Mouse (Mus musculus): ENCODE measurements at regions not wholly inside any gene's neighbourhood (a gene's known extent, or its start where the extent isn't known, plus 50 kb on each side); places are given as distances from the start of the nearest gene placed in this dataset.

DNA sequence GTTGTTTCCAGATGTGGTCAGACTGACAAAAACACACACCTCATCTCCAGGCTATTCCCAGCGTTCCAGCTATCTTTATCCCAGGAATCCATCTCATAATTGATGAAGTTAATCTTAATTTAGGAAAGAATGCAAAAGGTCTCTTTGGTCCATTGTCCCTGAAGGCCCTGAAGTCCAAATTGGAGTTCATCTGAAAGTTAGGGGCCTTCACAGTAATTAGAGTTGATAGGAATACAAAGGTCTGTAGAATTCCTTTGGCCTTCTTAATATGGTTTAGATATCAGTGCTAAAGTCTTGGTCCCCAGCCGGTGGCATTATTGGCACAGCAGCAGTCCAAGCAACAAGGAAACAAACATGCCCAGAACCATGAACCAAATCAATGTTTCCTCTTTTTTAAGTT is 178.7 kb upstream of the Cdh5 start:
- Histone ChIP-seq H3K36me3 (ENCODE audit: insufficient read depth) (no peaks in the 10 kb centered on the region), H3K27ac (ENCODE audit: low read depth) (no peak overlapping the region), H3K9me3 (ENCODE audit: low read depth, low read length) (no peaks in the 10 kb centered on the region), H3K4me1 (ENCODE audit: insufficient read depth) (no peaks in the 10 kb centered on the region), H3K27me3 (ENCODE audit: insufficient read depth, low read length) (no peaks in the 10 kb centered on the region), H3K9ac (no peak overlapping the region), H3K4me2 (no peak overlapping the region), H3K4me3 (ENCODE audit: low read depth, low read length) (no peak overlapping the region)
- DNase-seq: no peak
- WGBS: 77% methylated on average over 2 of the region's 2 CpGs
- ATAC-seq (ENCODE audit: insufficient read depth): no peak
- TF ChIP-seq CTCF (IDR thresholded peaks at IDR 0.05; ENCODE audit: low read depth): no peak

DNA sequence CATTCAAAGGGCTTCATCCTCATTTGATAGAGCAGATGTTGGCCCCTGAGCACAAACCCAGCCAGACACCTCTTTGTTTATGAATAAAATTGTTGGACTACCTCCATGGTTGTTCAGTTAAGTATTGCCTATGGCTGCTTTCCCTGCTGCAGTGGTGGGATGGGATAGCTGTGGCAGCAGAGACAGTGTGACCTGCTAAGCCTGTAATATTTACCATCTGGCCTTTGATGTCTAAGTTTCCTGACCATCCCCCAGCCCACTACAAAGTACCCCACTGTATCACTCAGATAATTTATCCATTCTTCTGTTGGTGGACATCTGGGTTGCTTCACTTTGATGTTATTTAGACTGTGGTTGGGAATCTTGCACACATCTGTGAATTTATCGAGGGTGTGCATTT is 168.7 kb upstream of the Cdh5 start:
- H3K9me3 ChIP-seq (ENCODE audit: low read depth, low read length): no peaks in the 10 kb centered on the region
- peak; percentile 69 for DNase-seq
- peak; percentile 95 for ATAC-seq (ENCODE audit: insufficient read depth)
- H3K9ac ChIP-seq: no peak overlapping the region
- no peak for TF ChIP-seq CTCF (IDR thresholded peaks at IDR 0.05; ENCODE audit: low read depth)
- 23% methylated on average over 1 of the region's 1 CpGs for WGBS
- no peaks in the 10 kb centered on the region for H3K4me1 ChIP-seq (ENCODE audit: insufficient read depth)
- H3K4me2 ChIP-seq: no peak overlapping the region
- H3K27me3 ChIP-seq (ENCODE audit: insufficient read depth, low read length): no peaks in the 10 kb centered on the region
- no peak overlapping the region for H3K27ac ChIP-seq (ENCODE audit: low read depth)
- H3K36me3 ChIP-seq (ENCODE audit: insufficient read depth): no peaks in the 10 kb centered on the region
- H3K4me3 ChIP-seq (ENCODE audit: low read depth, low read length): no peak overlapping the region

DNA sequence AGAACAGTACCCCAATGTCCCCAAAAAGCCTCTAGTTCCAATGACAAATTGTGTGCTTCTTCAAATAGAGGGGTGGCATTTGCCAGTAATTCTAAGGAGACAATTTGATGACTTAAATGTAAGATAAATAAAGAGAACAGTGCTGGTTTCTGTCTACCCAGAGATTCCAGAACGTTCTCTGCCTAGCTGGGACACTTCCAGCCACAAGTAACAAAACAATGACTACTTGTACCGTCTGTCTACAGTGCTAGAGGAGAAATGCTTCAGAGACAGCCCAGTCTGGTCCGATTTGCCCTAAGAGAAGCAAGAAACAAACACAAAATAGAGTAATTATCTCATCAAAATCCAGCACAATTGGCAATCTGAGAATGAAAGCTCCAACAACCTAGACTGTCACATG is 164.9 kb upstream of the Cdh5 start:
- no peak overlapping the region for H3K4me3 ChIP-seq (ENCODE audit: low read depth, low read length)
- DNase-seq (no peak), ATAC-seq (ENCODE audit: insufficient read depth) (no peak)
- no peak overlapping the region for H3K9ac ChIP-seq
- no peaks in the 10 kb centered on the region for H3K27me3 ChIP-seq (ENCODE audit: insufficient read depth, low read length)
- 43% methylated on average over 3 of the region's 3 CpGs for WGBS
- TF ChIP-seq CTCF (IDR thresholded peaks at IDR 0.05; ENCODE audit: low read depth): no peak
- H3K4me1 ChIP-seq (ENCODE audit: insufficient read depth): 0 out of 2 replicates have a peak, but pooled peaks cover 2% of the 10 kb centered on the region
- no peaks in the 10 kb centered on the region for H3K36me3 ChIP-seq (ENCODE audit: insufficient read depth)
- H3K9me3 ChIP-seq (ENCODE audit: low read depth, low read length): peaks cover 3% of the 10 kb centered on the region; the same call in 1 of the 2 replicates
- no peak overlapping the region for H3K27ac ChIP-seq (ENCODE audit: low read depth)
- no peak overlapping the region for H3K4me2 ChIP-seq

DNA sequence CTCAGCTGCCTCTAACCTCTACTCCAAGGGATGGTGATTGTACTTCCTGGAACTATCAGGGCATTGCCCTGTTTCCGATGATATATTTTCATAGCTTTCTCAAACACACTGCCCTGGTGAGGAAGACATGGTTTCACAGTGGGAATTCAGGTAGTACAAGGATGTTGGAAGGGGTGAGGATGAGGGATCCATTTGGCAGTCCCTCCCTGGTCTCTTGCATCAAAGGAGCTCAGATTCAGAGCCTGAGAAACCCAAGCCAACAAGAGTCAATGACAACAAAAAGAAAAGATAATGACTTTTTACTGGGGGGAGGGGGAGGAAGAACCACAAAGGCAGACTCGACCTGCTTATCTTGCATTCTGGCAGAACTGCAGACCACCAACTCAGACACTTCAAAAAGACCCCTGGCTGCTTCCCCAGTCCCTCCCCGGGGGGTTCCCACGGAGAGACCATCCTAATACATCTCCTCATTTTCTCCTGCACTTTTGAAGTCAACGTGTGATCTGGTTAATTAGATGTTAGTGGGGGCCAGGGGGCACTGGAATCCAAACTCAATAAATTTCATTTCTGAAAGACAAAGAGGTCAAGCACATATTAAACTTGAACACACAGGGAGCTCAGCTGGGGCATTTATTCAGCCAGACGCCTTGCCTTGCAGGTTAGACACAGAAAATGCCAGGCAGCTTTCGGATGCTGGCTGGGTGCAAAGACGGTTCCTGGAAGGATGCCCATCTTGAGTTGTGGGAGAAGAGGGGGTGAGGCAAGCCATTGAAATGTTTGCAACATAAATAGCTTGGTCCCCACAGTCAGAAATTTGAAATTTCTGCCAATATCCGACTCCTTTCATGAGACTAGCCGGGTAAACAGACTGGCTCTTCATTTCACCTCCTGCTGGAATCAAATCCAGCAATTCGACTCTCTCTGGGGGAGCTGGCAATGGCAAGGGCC is 162.9 kb upstream of the Cdh5 start:
- WGBS: 21% methylated on average over 11 of the region's 11 CpGs
- TF ChIP-seq CTCF (IDR thresholded peaks at IDR 0.05; ENCODE audit: low read depth): no peak
- Histone ChIP-seq H3K27me3 (ENCODE audit: insufficient read depth, low read length) (no peaks in the 10 kb centered on the region), H3K9ac (no peak overlapping the region), H3K9me3 (ENCODE audit: low read depth, low read length) (peaks cover 5% of the 10 kb centered on the region; the same call in 1 of the 2 replicates), H3K4me3 (ENCODE audit: low read depth, low read length) (no peak overlapping the region), H3K4me2 (no peak overlapping the region), H3K36me3 (ENCODE audit: insufficient read depth) (no peaks in the 10 kb centered on the region), H3K27ac (ENCODE audit: low read depth) (peak overlapping the region; percentile 16; the same call in 1 of the 2 replicates), H3K4me1 (ENCODE audit: insufficient read depth) (0 out of 2 replicates have a peak, but pooled peaks cover 2% of the 10 kb centered on the region)
- DNase-seq (peak; percentile 87), ATAC-seq (ENCODE audit: insufficient read depth) (peak; percentile 86)

DNA sequence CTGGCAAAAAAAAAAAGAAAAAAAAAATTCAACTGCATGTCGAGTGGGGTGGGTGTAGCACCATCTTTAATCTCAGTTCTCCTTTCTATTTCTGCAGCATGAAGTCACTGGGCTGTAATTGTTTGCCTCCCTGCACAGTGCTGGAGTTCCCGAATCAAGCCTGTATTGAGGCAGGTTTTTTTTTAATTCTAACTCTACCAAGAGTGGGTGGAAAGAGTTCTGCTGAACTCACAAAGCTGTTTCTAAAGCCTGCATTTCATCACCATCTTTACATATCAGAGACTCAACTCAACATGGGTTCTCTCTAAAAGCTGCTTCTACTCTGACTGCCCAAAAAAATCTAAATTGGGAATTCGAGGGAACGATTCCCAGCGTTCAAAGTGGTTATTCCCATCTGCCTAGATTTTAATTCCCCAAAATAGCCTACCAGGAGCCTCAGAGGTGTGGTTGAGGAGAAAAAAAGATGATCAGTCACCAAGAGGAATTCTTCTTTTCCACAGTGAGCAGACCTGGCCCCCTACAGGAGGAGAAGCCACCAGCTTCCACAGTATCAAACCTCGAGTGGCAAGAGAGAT is 160.4 kb upstream of the Cdh5 start:
- no peak for DNase-seq
- 0 out of 2 replicates have a peak, but pooled peaks cover 2% of the 10 kb centered on the region for H3K4me1 ChIP-seq (ENCODE audit: insufficient read depth)
- H3K27ac ChIP-seq (ENCODE audit: low read depth): no peak overlapping the region
- TF ChIP-seq CTCF (IDR thresholded peaks at IDR 0.05; ENCODE audit: low read depth): no peak
- 89% methylated on average over 6 of the region's 6 CpGs for WGBS
- no peaks in the 10 kb centered on the region for H3K27me3 ChIP-seq (ENCODE audit: insufficient read depth, low read length)
- H3K4me3 ChIP-seq (ENCODE audit: low read depth, low read length): no peak overlapping the region
- no peak overlapping the region for H3K4me2 ChIP-seq
- H3K9me3 ChIP-seq (ENCODE audit: low read depth, low read length): peaks cover 5% of the 10 kb centered on the region; the same call in 1 of the 2 replicates
- no peak for ATAC-seq (ENCODE audit: insufficient read depth)
- H3K36me3 ChIP-seq (ENCODE audit: insufficient read depth): no peaks in the 10 kb centered on the region
- H3K9ac ChIP-seq: no peak overlapping the region

DNA sequence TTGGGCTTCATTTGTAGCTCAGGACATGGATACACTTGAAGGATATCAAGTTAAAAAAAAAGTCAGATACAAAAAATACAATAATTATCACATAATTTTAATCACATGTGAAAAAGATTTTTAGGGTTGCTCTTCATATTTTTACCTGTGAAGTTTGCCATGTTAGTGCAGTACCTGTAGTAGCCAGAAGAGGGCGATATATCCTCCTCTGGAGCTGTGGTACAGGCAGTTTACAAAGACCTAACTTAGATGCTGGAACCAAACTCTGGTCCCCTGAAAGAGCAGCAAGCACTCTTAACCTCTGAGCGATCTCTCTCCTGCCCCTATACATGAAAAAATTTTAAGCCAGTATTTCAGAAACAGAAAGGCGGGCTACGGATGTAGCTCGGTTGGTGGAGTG is 153.0 kb upstream of the Cdh5 start:
- Histone ChIP-seq H3K27me3 (ENCODE audit: insufficient read depth, low read length) (no peaks in the 10 kb centered on the region), H3K4me2 (no peak overlapping the region), H3K27ac (ENCODE audit: low read depth) (no peak overlapping the region), H3K9ac (no peak overlapping the region), H3K4me3 (ENCODE audit: low read depth, low read length) (no peak overlapping the region), H3K4me1 (ENCODE audit: insufficient read depth) (no peaks in the 10 kb centered on the region), H3K9me3 (ENCODE audit: low read depth, low read length) (no peaks in the 10 kb centered on the region), H3K36me3 (ENCODE audit: insufficient read depth) (no peaks in the 10 kb centered on the region)
- DNase-seq (peak; percentile 35), ATAC-seq (ENCODE audit: insufficient read depth) (no peak)
- WGBS: 75% methylated on average over 5 of the region's 5 CpGs
- peak; percentile 56 for TF ChIP-seq CTCF (IDR thresholded peaks at IDR 0.05; ENCODE audit: low read depth)

DNA sequence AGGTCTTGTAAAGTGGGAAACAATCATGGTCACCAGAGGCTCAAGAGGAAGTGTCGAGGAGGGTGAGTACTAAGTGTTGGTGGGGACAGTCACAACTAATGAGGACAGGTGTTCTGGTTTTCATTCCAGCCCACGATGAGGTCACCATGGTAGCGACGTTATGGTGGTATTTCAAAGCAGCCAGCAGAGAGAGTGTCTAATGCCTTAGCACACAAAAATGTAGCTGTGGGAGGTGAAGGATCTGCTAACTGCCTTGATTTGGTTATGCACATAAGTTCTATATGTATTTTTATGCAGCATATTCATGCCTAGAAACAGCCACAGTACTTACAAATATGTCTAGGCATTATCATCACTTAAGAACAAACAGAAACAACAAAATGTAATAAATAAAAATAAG is 151.0 kb upstream of the Cdh5 start:
- no peak for DNase-seq
- no peaks in the 10 kb centered on the region for H3K4me1 ChIP-seq (ENCODE audit: insufficient read depth)
- no peak overlapping the region for H3K9ac ChIP-seq
- H3K36me3 ChIP-seq (ENCODE audit: insufficient read depth): no peaks in the 10 kb centered on the region
- no peak overlapping the region for H3K27ac ChIP-seq (ENCODE audit: low read depth)
- TF ChIP-seq CTCF (IDR thresholded peaks at IDR 0.05; ENCODE audit: low read depth): no peak
- no peaks in the 10 kb centered on the region for H3K27me3 ChIP-seq (ENCODE audit: insufficient read depth, low read length)
- H3K9me3 ChIP-seq (ENCODE audit: low read depth, low read length): no peaks in the 10 kb centered on the region
- H3K4me2 ChIP-seq: no peak overlapping the region
- H3K4me3 ChIP-seq (ENCODE audit: low read depth, low read length): no peak overlapping the region
- ATAC-seq (ENCODE audit: insufficient read depth): no peak
- WGBS: 60% methylated on average over 4 of the region's 4 CpGs
